In the genomic region with DNA sequence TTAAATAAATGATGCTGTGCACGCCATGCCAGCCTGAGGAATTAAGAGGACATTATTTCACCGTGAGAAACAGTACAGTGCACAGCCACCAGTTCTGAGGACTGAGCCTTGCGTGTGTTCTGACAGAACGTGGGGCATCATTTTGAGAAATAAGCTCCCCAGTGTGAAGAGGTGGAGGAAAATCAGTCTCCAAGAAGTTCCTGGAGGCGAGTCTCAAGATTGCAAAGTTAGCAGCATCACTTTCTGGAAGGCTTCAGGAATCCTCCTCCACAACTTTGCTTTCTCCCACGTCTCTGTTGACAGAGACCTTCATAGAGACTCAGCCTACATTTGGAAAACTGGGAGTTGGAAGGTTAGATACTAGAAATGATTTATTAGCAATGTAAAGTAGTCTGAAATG, we compare ENCODE assay signal across 27 mouse cellular contexts.
DNase-seq lines count a peak whose midpoint lies in the region; ATAC-seq and TF ChIP-seq lines count a peak whose summit lies in the region.
"Had no signal": no experiment of that assay in that cellular context is flagged by ENCODE, and none has a peak within 500 bp of the region (broad histone marks: within the 10 kb centered on the region; RNA-seq: fewer than 3 reads in every experiment).

No protein-coding gene starts in this region.

- DNase-seq in frontal cortex, postnatal 36 days (ENCODE audit: low spot score in 2 of 2) = peak; percentile 19 to 44
- no peak for DNase-seq in frontal cortex, postnatal 10 days (ENCODE audit: low spot score in 2 of 2)
- DNase-seq in left cerebral cortex, adult 2 months (ENCODE audit: extremely low spot score in 1 of 2, low spot score in 2 of 2) = peak in 1 of 2 experiments; percentile 11
- no peak for DNase-seq in left cerebral cortex, postnatal 4 days
- peak; percentile 22 to 26 for DNase-seq in left cerebral cortex, adult 9 months (ENCODE audit: low spot score in 2 of 2)
- DNase-seq in left cerebral cortex, postnatal 36 days (ENCODE audit: low spot score in 2 of 2) = peak; percentile 7 to 8
- no peak for DNase-seq in adrenal gland, adult (ENCODE audit: inconsistent age in 2 of 2, low spot score in 1 of 2)
- DNase-seq: adrenal gland, adult 8-10 months; adrenal gland, postnatal 25 days; cerebellum, adult 18-20 months; cerebellum, adult 9-10 months; cerebellum, postnatal 14 days; gastrocnemius, postnatal 25 days; heart, adult 18-20 months; heart, postnatal 10 days; heart, postnatal 36 days had no signal

- no peak overlapping the region for H3K4me3 ChIP-seq in left cerebral cortex, adult 2 months
- H3K4me3 ChIP-seq: embryonic facial prominence, embryonic 12.5 days; embryonic facial prominence, embryonic 15.5 days; forebrain, embryonic 12.5 days; forebrain, embryonic 15.5 days; heart, embryonic 12.5 days; heart, embryonic 15.5 days; hindbrain, embryonic 10.5 days; hindbrain, embryonic 13.5 days had no signal

- ATAC-seq in megakaryocyte-erythroid progenitor cell, adult 5-6 weeks (replicated peaks; ENCODE audit: low FRiP score, low TSS enrichment, poor library complexity, severe bottlenecking) = no peak
- ATAC-seq: CD4-positive, CD25-positive, alpha-beta regulatory T cell, adult 4 months; forebrain, embryonic 15.5 days; hindbrain, embryonic 16.5 days had no signal

- 0 out of 2 replicates have a peak overlapping the region, but pooled peaks have one; percentile 19 for H3K27ac ChIP-seq in left cerebral cortex, adult 2 months
- H3K27ac ChIP-seq: embryonic facial prominence, embryonic 12.5 days; embryonic facial prominence, embryonic 15.5 days; forebrain, embryonic 12.5 days; forebrain, embryonic 15.5 days; heart, embryonic 15.5 days; hindbrain, embryonic 10.5 days; hindbrain, embryonic 13.5 days had no signal

- no peak; the same call in 1 of the 2 replicates for TF ChIP-seq CTCF in left cerebral cortex, adult 2 months (IDR thresholded peaks at IDR 0.05)

- intact Hi-C loops in left cerebral cortex, adult 2 months (cut with DNase I) = no loop called here
- intact Hi-C loops in left cerebral cortex, postnatal 4 days (cut with DNase I) = no loop called here
- intact Hi-C loops in left cerebral cortex, postnatal 36 days (cut with DNase I) = no loop called here

Comparison
In these comparisons a context has a peak if more than half of its experiments do, and no peak if none do; other contexts are left out.
1. DNase-seq: peak in frontal cortex, postnatal 36 days (2 of 2), left cerebral cortex, adult 9 months (2 of 2) and left cerebral cortex, postnatal 36 days (2 of 2); none in frontal cortex, postnatal 10 days (0 of 2), left cerebral cortex, postnatal 4 days (single experiment) and adrenal gland, adult (0 of 2).